Mouse (Mus musculus) ES-E14 (cell line): Measurements from ENCODE around the gene Hnrnpk.

ENCODE experiments used
- HCFC1 ChIP-seq: IDR thresholded peaks from 2 replicates; pipeline ENCODE4 v1.6.1; 2012; ENCODE audit warnings: low read length, inconsistent platforms, borderline replicate concordance; ENCODE audit not compliant: insufficient read depth
- ZC3H11A ChIP-seq: IDR thresholded peaks from 2 replicates; pipeline ENCODE4 v1.6.1; 2012; ENCODE audit warnings: low read depth, mild to moderate bottlenecking, inconsistent platforms, low read length, borderline replicate concordance

DNA sequence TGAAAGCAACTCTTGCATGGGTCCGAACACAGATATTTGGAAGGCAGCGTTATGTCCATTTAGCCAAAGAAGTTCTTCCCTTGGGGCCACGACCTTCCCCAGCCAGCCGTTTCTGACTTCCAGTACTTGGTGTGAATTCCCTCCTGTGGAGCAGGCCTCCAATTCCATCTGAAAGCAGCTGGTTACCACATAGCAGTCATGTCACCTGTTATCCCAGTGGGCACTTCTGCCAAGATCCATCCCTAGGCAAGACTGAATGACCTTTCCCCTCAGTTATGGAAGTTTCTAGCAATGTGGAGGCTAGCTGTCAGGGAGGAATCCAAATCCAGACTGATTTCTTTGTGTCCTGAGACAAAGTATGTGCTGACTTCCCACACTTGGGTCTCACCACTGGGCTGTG is 17.9 kb upstream of the Hnrnpk start:
- no peak for TF ChIP-seq ZC3H11A
- TF ChIP-seq HCFC1 = no peak
